Mouse (Mus musculus) bone marrow, adult 2 months (tissue): ENCODE data around the gene Asphd2. TPM values are rescaled to one million over a fixed set of nuclear protein-coding genes. Genes with fewer than 3 reads are reported as not detected.

Experiments used
- H3K27ac ChIP-seq: fragments of 200-500 bp; 2 replicates; pipeline ENCODE4 v1.5.1; 2012; ENCODE audit warnings: low read depth, mild to moderate bottlenecking, control low read depth, inconsistent platforms, low read length; ENCODE audit not compliant: control insufficient read depth, poor library complexity, insufficient read depth
- H3K4me1 ChIP-seq: fragments of 200-500 bp; 2 replicates; pipeline ENCODE4 v1.6.1; 2011; ENCODE audit warnings: low read length; ENCODE audit not compliant: control insufficient read depth, insufficient read depth
- H3K4me3 ChIP-seq: fragments of 200-500 bp; replicated peaks from 2 replicates; pipeline ENCODE3; 2011; ENCODE audit warnings: mild to moderate bottlenecking, low read depth, low read length, control low read depth; ENCODE audit not compliant: control insufficient read depth
- CTCF ChIP-seq: fragments of 200-500 bp; IDR thresholded peaks from 2 replicates; pipeline ENCODE4 v1.5.1; 2011; ENCODE audit warnings: low read length, control low read depth; ENCODE audit not compliant: control insufficient read depth, insufficient read depth
- POLR2A ChIP-seq: fragments of 200-500 bp; IDR thresholded peaks from 2 replicates; pipeline ENCODE4 v1.6.1; 2011; ENCODE audit warnings: low read depth, mild to moderate bottlenecking, control low read depth, low read length, borderline replicate concordance; ENCODE audit not compliant: control insufficient read depth
- WGBS: fragments of 180-500 bp; shearing (Covaris S2); methylation state at CpG from one replicate; pipeline ENCODE4 v1.1.7; 2018; 5-methylcytosine and 5-hydroxymethylcytosine counted together
- polyA plus RNA-seq: library from polyadenylated mRNA; stranded (reverse); fragments of >200 nt; gene quantifications from 2 replicates; pipeline ENCODE4 v1.2.4, GENCODE M21; 2011; ENCODE audit warnings: low replicate concordance; ENCODE audit not compliant: missing spikeins, insufficient read depth, insufficient read length

Asphd2 gene
- polyA plus RNA-seq, 1 experiment: not detected

GRCm38 (mm10) chr5:112396066-112396465 is 1.4 kb upstream of the Asphd2 start:
- H3K4me3 ChIP-seq: no peak overlapping the region
- no peaks in the 10 kb centered on the region; the same call in 1 of the 2 replicates for H3K4me1 ChIP-seq
- H3K27ac ChIP-seq: no peak overlapping the region
- 83% methylated on average over 18 of the region's 18 CpGs for WGBS
- no peak for TF ChIP-seq POLR2A

GRCm38 (mm10) chr5:112394415-112394763 is 277 bp downstream of the Asphd2 start:
- H3K4me1 ChIP-seq: no peaks in the 10 kb centered on the region; the same call in 1 of the 2 replicates
- no peak overlapping the region for H3K27ac ChIP-seq
- no peak for TF ChIP-seq CTCF
- no peak for TF ChIP-seq POLR2A
- WGBS: 3% methylated on average over 28 of the region's 28 CpGs
- H3K4me3 ChIP-seq: no peak overlapping the region

DNA sequence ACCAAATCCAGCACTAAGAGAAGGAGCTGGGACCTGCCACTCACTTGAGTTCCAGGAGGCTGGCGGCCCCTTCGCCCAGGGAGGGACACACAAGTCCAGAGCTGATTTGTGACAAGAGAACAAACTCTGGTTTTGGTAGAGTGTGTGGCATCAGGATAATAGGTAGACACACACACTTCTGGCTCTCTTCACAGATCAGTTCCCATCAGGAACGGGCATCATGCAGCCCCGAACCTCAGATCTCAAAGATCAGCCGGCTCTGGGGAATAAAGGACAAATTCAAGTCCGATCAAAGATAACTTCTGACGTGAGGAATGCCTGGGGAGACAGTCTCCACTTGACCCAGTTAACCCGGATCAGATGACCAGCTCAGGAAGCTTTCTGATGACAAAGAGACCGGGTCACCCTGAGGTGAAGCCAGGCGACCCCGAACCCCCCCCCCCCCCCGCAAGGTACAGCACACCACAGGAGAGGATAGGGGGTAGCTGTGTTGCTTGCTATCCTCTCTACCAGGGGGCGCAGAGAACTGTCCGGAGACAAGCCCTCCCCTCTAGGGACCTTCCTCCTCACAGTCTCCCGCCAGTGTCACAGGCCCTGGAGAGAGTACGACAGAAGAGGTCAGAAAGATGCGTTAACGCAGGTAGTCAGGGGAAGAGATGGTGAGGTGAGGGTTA is 788 bp downstream of the Asphd2 start:
- WGBS: 22% methylated on average over 18 of the region's 18 CpGs
- no peak overlapping the region for H3K4me3 ChIP-seq
- H3K4me1 ChIP-seq: no peaks in the 10 kb centered on the region; the same call in 1 of the 2 replicates

GRCm38 (mm10) chr5:112391676-112392323 is 2.9 kb downstream of the Asphd2 start:
- TF ChIP-seq CTCF (no peak), POLR2A (no peak)
- Histone ChIP-seq H3K4me1 (no peaks in the 10 kb centered on the region), H3K27ac (no peak overlapping the region), H3K4me3 (no peak overlapping the region)
- 75% methylated on average over 27 of the region's 27 CpGs for WGBS

More for the DNA sequence above, 788 bp downstream of the Asphd2 start:
- TF ChIP-seq POLR2A: no peak
- TF ChIP-seq CTCF: no peak
- H3K27ac ChIP-seq: no peak overlapping the region

GRCm38 (mm10) chr5:112391002-112391401 is 3.7 kb downstream of the Asphd2 start:
- TF ChIP-seq POLR2A (no peak), CTCF (no peak)
- H3K4me1 ChIP-seq: no peaks in the 10 kb centered on the region
- 68% methylated on average over 16 of the region's 16 CpGs for whole genome bisulfite sequencing
- no peak overlapping the region for H3K4me3 ChIP-seq
- no peak overlapping the region for H3K27ac ChIP-seq

- 73% methylated on average over 9 of the region's 9 CpGs for WGBS
- H3K4me3 ChIP-seq: no peak overlapping the region
- no peak for TF ChIP-seq POLR2A
- no peak for TF ChIP-seq CTCF
- H3K27ac ChIP-seq: no peak overlapping the region
- no peaks in the 10 kb centered on the region; the same call in 1 of the 2 replicates for H3K4me1 ChIP-seq
Measured at GRCm38 (mm10) chr5:112389352-112389751, 5.3 kb downstream of the Asphd2 start.

GRCm38 (mm10) chr5:112385973-112386372 is 8.7 kb downstream of the Asphd2 start:
- Histone ChIP-seq H3K4me3 (no peak overlapping the region), H3K27ac (no peak overlapping the region), H3K4me1 (no peaks in the 10 kb centered on the region; the same call in 1 of the 2 replicates)
- no peak for TF ChIP-seq POLR2A
- no peak for TF ChIP-seq CTCF
- 70% methylated on average over 2 of the region's 2 CpGs for WGBS

DNA sequence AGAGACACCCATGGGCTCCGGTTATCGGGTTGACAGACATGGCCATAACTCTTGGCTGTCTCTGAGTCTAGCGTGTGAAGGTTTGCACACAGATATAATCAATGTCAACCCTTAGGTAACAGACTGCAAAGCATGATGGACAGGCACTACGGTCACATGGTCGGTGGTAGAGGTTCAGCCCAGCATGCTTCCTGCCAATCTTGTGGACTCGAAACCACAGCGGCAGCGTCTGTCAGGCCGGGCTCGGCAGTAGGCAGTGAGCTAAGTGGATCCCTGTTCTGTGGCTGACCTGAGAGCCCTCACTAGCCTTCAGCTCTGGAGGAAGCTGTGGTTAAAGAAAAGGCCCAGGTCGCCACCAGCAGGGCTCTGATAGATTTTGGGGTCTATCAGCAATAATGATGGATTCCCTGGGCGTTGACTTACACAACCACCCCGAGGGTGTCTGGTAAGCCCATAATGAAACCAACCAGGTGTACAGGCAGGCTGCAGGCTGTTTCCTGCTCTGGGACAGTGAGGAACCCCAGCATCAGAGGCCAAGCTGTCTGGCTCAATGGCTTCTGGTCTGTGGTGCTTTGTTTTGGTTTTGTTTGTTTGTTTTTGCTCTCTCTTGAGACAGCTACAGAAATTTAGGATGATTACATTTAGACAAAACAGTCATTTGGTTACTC is 9.7 kb downstream of the Asphd2 start:
- Histone ChIP-seq H3K4me3 (no peak overlapping the region), H3K4me1 (no peaks in the 10 kb centered on the region; the same call in 1 of the 2 replicates)

More for the DNA sequence above, 9.7 kb downstream of the Asphd2 start:
- 7% methylated on average over 13 of the region's 13 CpGs for WGBS
- TF ChIP-seq CTCF: no peak
- no peak for TF ChIP-seq POLR2A
- no peak overlapping the region for H3K27ac ChIP-seq
